Mouse (Mus musculus): ENCODE measurements around the gene Plekhm2.

GRCm38 (mm10) chr4:141664011-141664745 is 521 bp downstream of the Plekhm2 start:
- TF ChIP-seq POLR2A (IDR thresholded peaks at IDR 0.05; ENCODE audit: extremely low read depth, insufficient read depth, low read length) (0 out of 2 replicates have a peak, but pooled peaks have one; percentile 14), CTCF (IDR thresholded peaks at IDR 0.05; ENCODE audit: low read depth, low read length) (no peak)

Data from liver, adult 2 months (tissue).